Mouse (Mus musculus): ENCODE data around the gene Arhgap22. TPM values are rescaled to one million over a fixed set of nuclear protein-coding genes. Genes with fewer than 3 reads are reported as not detected.

Arhgap22 gene
- polyA plus RNA-seq, 1 experiment from 2014 or later: 1.8 TPM

GRCm38 (mm10) chr14:33305645-33306281, 91.9 kb downstream of the Arhgap22 start:
- DNase-seq (ENCODE audit: low spot score): no peak
- Histone ChIP-seq H3K9me3 (ENCODE audit: control insufficient read depth, low read length) (no peaks in the 10 kb centered on the region), H3K27ac (ENCODE audit: low read depth, low read length) (no peak overlapping the region), H3K9ac (ENCODE audit: low read length) (no peak overlapping the region), H3K4me3 (ENCODE audit: low read depth, low read length) (no peak overlapping the region), H3K4me2 (ENCODE audit: low read depth, low read length, severe bottlenecking) (no peak overlapping the region), H3K4me1 (replicated peaks; ENCODE audit: control insufficient read depth, insufficient read depth, low read length) (no peaks in the 10 kb centered on the region), H3K27me3 (ENCODE audit: control insufficient read depth, insufficient read depth, low read length) (no peaks in the 10 kb centered on the region), H3K36me3 (ENCODE audit: control insufficient read depth, insufficient read depth, low read length) (no peaks in the 10 kb centered on the region)
- no peak for ATAC-seq (replicated peaks; ENCODE audit: low FRiP score)
- 81% methylated on average over 12 of the region's 12 CpGs for WGBS

GRCm38 (mm10) chr14:33310719-33311118, 96.9 kb downstream of the Arhgap22 start:
- no peak overlapping the region for H3K4me3 ChIP-seq (ENCODE audit: low read depth, low read length)
- ATAC-seq (replicated peaks; ENCODE audit: low FRiP score) (no peak), DNase-seq (ENCODE audit: low spot score) (no peak)
- H3K27me3 ChIP-seq (ENCODE audit: control insufficient read depth, insufficient read depth, low read length): no peaks in the 10 kb centered on the region
- no peak overlapping the region for H3K4me2 ChIP-seq (ENCODE audit: low read depth, low read length, severe bottlenecking)
- 76% methylated on average over 4 of the region's 4 CpGs for WGBS
- no peaks in the 10 kb centered on the region for H3K36me3 ChIP-seq (ENCODE audit: control insufficient read depth, insufficient read depth, low read length)
- H3K9me3 ChIP-seq (ENCODE audit: control insufficient read depth, low read length): no peaks in the 10 kb centered on the region
- H3K4me1 ChIP-seq (replicated peaks; ENCODE audit: control insufficient read depth, insufficient read depth, low read length): 0 out of 2 replicates have a peak, but pooled peaks cover 1% of the 10 kb centered on the region
- no peak overlapping the region for H3K9ac ChIP-seq (ENCODE audit: low read length)
- no peak overlapping the region for H3K27ac ChIP-seq (ENCODE audit: low read depth, low read length)

GRCm38 (mm10) chr14:33312309-33312708, 98.5 kb downstream of the Arhgap22 start:
- Histone ChIP-seq H3K4me3 (ENCODE audit: low read depth, low read length) (no peak overlapping the region), H3K9ac (ENCODE audit: low read length) (no peak overlapping the region), H3K4me2 (ENCODE audit: low read depth, low read length, severe bottlenecking) (no peak overlapping the region), H3K4me1 (replicated peaks; ENCODE audit: control insufficient read depth, insufficient read depth, low read length) (0 out of 2 replicates have a peak, but pooled peaks cover 1% of the 10 kb centered on the region), H3K9me3 (ENCODE audit: control insufficient read depth, low read length) (no peaks in the 10 kb centered on the region), H3K36me3 (ENCODE audit: control insufficient read depth, insufficient read depth, low read length) (no peaks in the 10 kb centered on the region), H3K27me3 (ENCODE audit: control insufficient read depth, insufficient read depth, low read length) (no peaks in the 10 kb centered on the region), H3K27ac (ENCODE audit: low read depth, low read length) (no peak overlapping the region)
- 24% methylated on average over 4 of the region's 4 CpGs for WGBS
- DNase-seq (ENCODE audit: low spot score) (no peak), ATAC-seq (replicated peaks; ENCODE audit: low FRiP score) (no peak)

- 0% methylated on average over 4 of the region's 4 CpGs for WGBS
- Histone ChIP-seq H3K9me3 (ENCODE audit: control insufficient read depth, low read length) (no peaks in the 10 kb centered on the region), H3K4me1 (replicated peaks; ENCODE audit: control insufficient read depth, insufficient read depth, low read length) (0 out of 2 replicates have a peak, but pooled peaks cover 1% of the 10 kb centered on the region), H3K9ac (ENCODE audit: low read length) (no peak overlapping the region), H3K27me3 (ENCODE audit: control insufficient read depth, insufficient read depth, low read length) (peaks cover 2% of the 10 kb centered on the region; the same call in 1 of the 2 replicates), H3K4me3 (ENCODE audit: low read depth, low read length) (no peak overlapping the region), H3K4me2 (ENCODE audit: low read depth, low read length, severe bottlenecking) (no peak overlapping the region), H3K27ac (ENCODE audit: low read depth, low read length) (no peak overlapping the region), H3K36me3 (ENCODE audit: control insufficient read depth, insufficient read depth, low read length) (no peaks in the 10 kb centered on the region)
- DNase-seq (ENCODE audit: low spot score) (peak; percentile 82), ATAC-seq (replicated peaks; ENCODE audit: low FRiP score) (peak; percentile 72)
These were observed 99.8 kb downstream of the Arhgap22 start for GRCm38 (mm10) chr14:33313624-33314023.

GRCm38 (mm10) chr14:33314160-33314559, 100.3 kb downstream of the Arhgap22 start:
- Histone ChIP-seq H3K9me3 (ENCODE audit: control insufficient read depth, low read length) (no peaks in the 10 kb centered on the region), H3K27me3 (ENCODE audit: control insufficient read depth, insufficient read depth, low read length) (peaks cover 2% of the 10 kb centered on the region; the same call in 1 of the 2 replicates), H3K9ac (ENCODE audit: low read length) (no peak overlapping the region), H3K4me1 (replicated peaks; ENCODE audit: control insufficient read depth, insufficient read depth, low read length) (0 out of 2 replicates have a peak, but pooled peaks cover 1% of the 10 kb centered on the region), H3K27ac (ENCODE audit: low read depth, low read length) (no peak overlapping the region), H3K36me3 (ENCODE audit: control insufficient read depth, insufficient read depth, low read length) (no peaks in the 10 kb centered on the region), H3K4me3 (ENCODE audit: low read depth, low read length) (no peak overlapping the region), H3K4me2 (ENCODE audit: low read depth, low read length, severe bottlenecking) (no peak overlapping the region)
- WGBS: 49% methylated on average over 7 of the region's 7 CpGs
- DNase-seq (ENCODE audit: low spot score) (no peak), ATAC-seq (replicated peaks; ENCODE audit: low FRiP score) (no peak; the same call in 1 of the 2 replicates)

- Histone ChIP-seq H3K4me1 (replicated peaks; ENCODE audit: control insufficient read depth, insufficient read depth, low read length) (0 out of 2 replicates have a peak, but pooled peaks cover 1% of the 10 kb centered on the region), H3K27ac (ENCODE audit: low read depth, low read length) (no peak overlapping the region), H3K9me3 (ENCODE audit: control insufficient read depth, low read length) (no peaks in the 10 kb centered on the region), H3K9ac (ENCODE audit: low read length) (no peak overlapping the region), H3K27me3 (ENCODE audit: control insufficient read depth, insufficient read depth, low read length) (peaks cover 9% of the 10 kb centered on the region), H3K36me3 (ENCODE audit: control insufficient read depth, insufficient read depth, low read length) (no peaks in the 10 kb centered on the region), H3K4me3 (ENCODE audit: low read depth, low read length) (no peak overlapping the region), H3K4me2 (ENCODE audit: low read depth, low read length, severe bottlenecking) (no peak overlapping the region)
- DNase-seq (ENCODE audit: low spot score) (no peak), ATAC-seq (replicated peaks; ENCODE audit: low FRiP score) (no peak)
- WGBS: 54% methylated on average over 5 of the region's 5 CpGs
These were observed 101.3 kb downstream of the Arhgap22 start for GRCm38 (mm10) chr14:33315111-33315510.

- no peaks in the 10 kb centered on the region for H3K9me3 ChIP-seq (ENCODE audit: control insufficient read depth, low read length)
- no peak for ATAC-seq (replicated peaks; ENCODE audit: low FRiP score)
- H3K4me3 ChIP-seq (ENCODE audit: low read depth, low read length): no peak overlapping the region
- WGBS: 58% methylated on average over 4 of the region's 4 CpGs
- H3K4me2 ChIP-seq (ENCODE audit: low read depth, low read length, severe bottlenecking): no peak overlapping the region
- no peaks in the 10 kb centered on the region for H3K36me3 ChIP-seq (ENCODE audit: control insufficient read depth, insufficient read depth, low read length)
- no peak overlapping the region for H3K27ac ChIP-seq (ENCODE audit: low read depth, low read length)
- H3K9ac ChIP-seq (ENCODE audit: low read length): no peak overlapping the region
- no peak for DNase-seq (ENCODE audit: low spot score)
- H3K4me1 ChIP-seq (replicated peaks; ENCODE audit: control insufficient read depth, insufficient read depth, low read length): peaks cover 1% of the 10 kb centered on the region; the same call in 1 of the 2 replicates
- peaks cover 14% of the 10 kb centered on the region for H3K27me3 ChIP-seq (ENCODE audit: control insufficient read depth, insufficient read depth, low read length)
These were observed 101.9 kb downstream of the Arhgap22 start for GRCm38 (mm10) chr14:33315771-33316170.

- H3K4me2 ChIP-seq (ENCODE audit: low read depth, low read length, severe bottlenecking): no peak overlapping the region
- DNase-seq (ENCODE audit: low spot score): no peak
- H3K4me1 ChIP-seq (replicated peaks; ENCODE audit: control insufficient read depth, insufficient read depth, low read length): peaks cover 1% of the 10 kb centered on the region; the same call in 1 of the 2 replicates
- H3K36me3 ChIP-seq (ENCODE audit: control insufficient read depth, insufficient read depth, low read length): no peaks in the 10 kb centered on the region
- ATAC-seq (replicated peaks; ENCODE audit: low FRiP score): no peak
- no peak overlapping the region for H3K4me3 ChIP-seq (ENCODE audit: low read depth, low read length)
- WGBS: 37% methylated on average over 6 of the region's 6 CpGs
- H3K9me3 ChIP-seq (ENCODE audit: control insufficient read depth, low read length): no peaks in the 10 kb centered on the region
- peaks cover 22% of the 10 kb centered on the region for H3K27me3 ChIP-seq (ENCODE audit: control insufficient read depth, insufficient read depth, low read length)
- no peak overlapping the region for H3K9ac ChIP-seq (ENCODE audit: low read length)
- no peak overlapping the region for H3K27ac ChIP-seq (ENCODE audit: low read depth, low read length)
These were observed 104.1 kb downstream of the Arhgap22 start for GRCm38 (mm10) chr14:33317946-33318345.
